Mouse (Mus musculus): ENCODE results near the gene Pced1b. TPM values are rescaled to one million over a fixed set of nuclear protein-coding genes. Genes with fewer than 3 reads are reported as not detected.
A peak's percentile ranks its signal among the peaks of the same experiment; 100 is the strongest.
"Not testable (repeated sequence)": the region's sequence is repeated elsewhere in the genome, so short reads cannot be mapped to it uniquely, and the experiment has no call there.

Gene Pced1b
- polyA plus RNA-seq, 1 experiment from 2014 or later = 3.6 TPM

DNA sequence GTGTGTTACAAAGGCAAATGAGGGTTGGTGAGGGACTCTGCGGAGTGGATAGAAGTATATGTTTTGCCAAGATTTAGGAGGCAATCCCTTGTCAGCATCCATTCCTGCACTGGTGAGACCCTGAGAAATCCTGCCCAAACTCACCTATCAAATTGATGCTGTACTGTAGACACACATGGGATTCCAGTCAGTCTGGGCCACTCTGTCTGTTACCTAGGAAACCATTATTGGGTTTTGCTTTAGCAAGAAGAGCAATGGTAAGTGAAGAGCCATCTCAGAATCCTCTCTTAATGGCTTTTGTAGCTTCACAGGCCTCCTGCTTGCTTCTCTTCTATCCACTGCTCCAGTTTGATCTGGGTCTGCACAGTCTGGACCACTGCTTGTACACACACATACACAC is 110.1 kb downstream of the Pced1b start:
- Histone ChIP-seq H3K36me3 (ENCODE audit: control insufficient read depth, insufficient read depth, low read length) (no peaks in the 10 kb centered on the region), H3K4me2 (ENCODE audit: low read depth, low read length) (no peak overlapping the region), H3K9ac (ENCODE audit: low read depth, low read length) (no peak overlapping the region), H3K27ac (replicated peaks; ENCODE audit: low read depth, low read length) (no peak overlapping the region), H3K27me3 (replicated peaks; ENCODE audit: control insufficient read depth, insufficient read depth, low read length) (no peaks in the 10 kb centered on the region), H3K4me1 (ENCODE audit: control insufficient read depth, insufficient read depth, low read length) (no peaks in the 10 kb centered on the region), H3K4me3 (ENCODE audit: low read depth, low read length) (no peak overlapping the region), H3K9me3 (ENCODE audit: control insufficient read depth, low read length) (no peaks in the 10 kb centered on the region)
- 100% methylated on average over 1 of the region's 1 CpGs for WGBS
- no peak for DNase-seq (ENCODE audit: low spot score)
- ATAC-seq (ENCODE audit: low read depth) = no peak

DNA sequence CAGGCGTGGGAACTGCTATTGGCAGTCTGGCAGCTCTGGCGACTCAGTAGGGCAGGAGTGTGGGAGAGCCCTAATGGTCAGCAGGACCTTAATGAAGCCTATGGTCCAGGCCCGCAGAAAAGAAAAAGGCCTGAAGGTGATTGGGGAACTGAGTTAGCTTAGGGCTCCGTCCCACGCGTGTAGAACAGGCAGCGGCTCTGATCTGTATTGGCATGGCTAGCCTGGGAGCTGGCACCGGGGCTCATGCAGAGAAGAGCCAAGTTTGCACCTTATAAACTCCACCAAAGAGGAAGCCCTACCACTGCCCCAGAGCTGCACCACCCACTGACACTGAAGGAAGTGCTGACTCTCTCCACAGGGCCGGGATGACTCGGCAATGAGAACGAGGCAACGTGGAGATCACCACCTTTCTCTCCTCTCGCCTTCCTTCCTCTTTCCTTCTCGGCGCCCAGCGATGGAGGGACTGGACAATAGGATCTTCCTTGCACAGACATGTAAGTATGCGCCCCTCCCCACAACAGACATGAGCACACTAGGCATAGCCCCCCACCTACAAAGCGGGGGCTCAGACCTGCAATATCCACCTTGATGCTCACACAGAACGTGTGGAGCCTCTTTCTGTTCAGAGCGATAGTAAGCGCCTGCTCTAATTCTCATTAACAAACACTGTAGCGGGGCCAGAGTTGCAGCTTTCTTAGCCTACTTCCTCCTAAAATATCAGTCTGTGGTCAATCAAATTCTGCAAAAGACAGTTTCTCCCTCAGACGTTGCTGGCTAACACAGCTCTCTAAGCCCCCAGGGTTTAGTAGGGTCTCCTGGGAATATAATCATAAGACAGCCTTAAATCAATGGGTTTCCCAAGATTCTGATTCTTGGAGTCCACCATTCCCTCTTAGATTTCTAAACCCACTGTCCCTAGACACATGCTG is 114.2 kb downstream of the Pced1b start:
- Histone ChIP-seq H3K36me3 (ENCODE audit: control insufficient read depth, insufficient read depth, low read length) (no peaks in the 10 kb centered on the region), H3K27me3 (replicated peaks; ENCODE audit: control insufficient read depth, insufficient read depth, low read length) (no peaks in the 10 kb centered on the region), H3K4me1 (ENCODE audit: control insufficient read depth, insufficient read depth, low read length) (no peaks in the 10 kb centered on the region), H3K4me2 (ENCODE audit: low read depth, low read length) (no peak overlapping the region), H3K9me3 (ENCODE audit: control insufficient read depth, low read length) (no peaks in the 10 kb centered on the region), H3K9ac (ENCODE audit: low read depth, low read length) (no peak overlapping the region), H3K27ac (replicated peaks; ENCODE audit: low read depth, low read length) (no peak overlapping the region), H3K4me3 (ENCODE audit: low read depth, low read length) (no peak overlapping the region)
- ATAC-seq (ENCODE audit: low read depth) (no peak), DNase-seq (ENCODE audit: low spot score) (no peak)
- 85% methylated on average over 23 of the region's 23 CpGs for WGBS

DNA sequence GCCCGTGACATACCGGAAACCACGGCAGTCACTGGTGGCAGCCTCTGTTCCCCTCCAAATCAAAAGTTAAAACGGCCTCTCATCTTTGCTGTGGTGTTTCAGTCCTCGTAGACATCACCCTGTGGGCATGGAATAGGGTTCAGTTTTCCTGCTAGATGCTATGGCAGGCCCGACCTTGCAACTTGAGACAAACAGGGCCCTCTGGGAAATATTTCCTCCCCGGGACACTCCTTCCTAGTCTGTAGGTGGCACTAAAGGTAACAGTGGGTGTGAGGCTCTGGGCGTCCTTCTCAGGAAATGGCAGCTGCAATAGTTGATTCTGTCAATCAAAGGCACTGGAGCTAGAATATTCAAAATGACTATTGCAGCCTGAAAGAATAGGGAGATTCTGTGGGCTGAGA is 114.9 kb downstream of the Pced1b start:
- WGBS = 45% methylated on average over 8 of the region's 8 CpGs
- no peak overlapping the region for H3K4me3 ChIP-seq (ENCODE audit: low read depth, low read length)
- DNase-seq (ENCODE audit: low spot score) = peak; percentile 48
- no peak for ATAC-seq (ENCODE audit: low read depth)
- no peaks in the 10 kb centered on the region for H3K9me3 ChIP-seq (ENCODE audit: control insufficient read depth, low read length)
- no peaks in the 10 kb centered on the region for H3K36me3 ChIP-seq (ENCODE audit: control insufficient read depth, insufficient read depth, low read length)
- no peak overlapping the region for H3K9ac ChIP-seq (ENCODE audit: low read depth, low read length)
- no peak overlapping the region for H3K4me2 ChIP-seq (ENCODE audit: low read depth, low read length)
- no peaks in the 10 kb centered on the region for H3K27me3 ChIP-seq (replicated peaks; ENCODE audit: control insufficient read depth, insufficient read depth, low read length)
- no peak overlapping the region for H3K27ac ChIP-seq (replicated peaks; ENCODE audit: low read depth, low read length)
- no peaks in the 10 kb centered on the region for H3K4me1 ChIP-seq (ENCODE audit: control insufficient read depth, insufficient read depth, low read length)

DNA sequence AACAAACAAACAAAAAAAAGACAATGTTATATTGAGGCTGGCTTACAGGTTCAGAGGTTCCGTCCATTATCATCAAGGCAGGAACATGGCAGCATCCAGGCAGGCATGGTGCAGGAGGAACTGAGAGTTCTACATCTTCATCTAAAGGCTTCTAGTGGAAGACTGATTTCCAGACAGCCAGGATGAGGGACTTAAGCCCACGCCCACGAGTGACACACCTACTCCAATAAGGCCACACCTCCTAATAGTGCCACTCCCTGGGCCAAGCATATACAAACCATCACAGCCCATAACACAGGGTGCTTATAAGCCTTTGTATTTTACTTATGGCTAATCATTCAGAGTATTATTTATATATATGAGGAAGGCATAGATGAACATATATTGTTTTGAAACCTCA is 117.4 kb downstream of the Pced1b start:
- H3K4me1 ChIP-seq (ENCODE audit: control insufficient read depth, insufficient read depth, low read length); H3K4me2 ChIP-seq (ENCODE audit: low read depth, low read length); H3K9me3 ChIP-seq (ENCODE audit: control insufficient read depth, low read length); H3K4me3 ChIP-seq (ENCODE audit: low read depth, low read length); H3K36me3 ChIP-seq (ENCODE audit: control insufficient read depth, insufficient read depth, low read length); H3K27me3 ChIP-seq (replicated peaks; ENCODE audit: control insufficient read depth, insufficient read depth, low read length); ATAC-seq (ENCODE audit: low read depth); H3K27ac ChIP-seq (replicated peaks; ENCODE audit: low read depth, low read length); H3K9ac ChIP-seq (ENCODE audit: low read depth, low read length); DNase-seq (ENCODE audit: low spot score): not testable (repeated sequence)
- WGBS = 87% methylated on average over 3 of the region's 3 CpGs

DNA sequence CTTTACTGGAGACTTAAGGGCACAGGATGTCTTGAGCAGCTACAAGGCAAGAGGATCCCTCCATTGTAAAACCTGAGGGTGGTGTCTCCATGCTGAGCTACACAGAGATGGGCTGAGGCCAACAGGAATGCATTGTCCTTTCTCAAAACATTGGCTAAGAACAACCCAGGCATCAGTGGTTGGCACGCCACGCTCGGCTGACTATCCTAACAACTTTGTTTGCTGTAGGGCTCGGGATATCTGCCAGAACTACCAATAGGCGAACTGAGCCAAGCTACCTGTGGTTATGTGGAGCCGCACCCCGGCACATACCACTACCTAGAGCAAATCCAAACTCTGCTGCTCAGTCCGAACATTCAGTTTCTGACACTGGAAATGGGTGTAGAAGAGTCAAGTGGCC is 118.1 kb downstream of the Pced1b start:
- Histone ChIP-seq H3K4me1 (ENCODE audit: control insufficient read depth, insufficient read depth, low read length) (no peaks in the 10 kb centered on the region), H3K27ac (replicated peaks; ENCODE audit: low read depth, low read length) (no peak overlapping the region), H3K27me3 (replicated peaks; ENCODE audit: control insufficient read depth, insufficient read depth, low read length) (no peaks in the 10 kb centered on the region), H3K9me3 (ENCODE audit: control insufficient read depth, low read length) (no peaks in the 10 kb centered on the region), H3K36me3 (ENCODE audit: control insufficient read depth, insufficient read depth, low read length) (no peaks in the 10 kb centered on the region), H3K9ac (ENCODE audit: low read depth, low read length) (no peak overlapping the region), H3K4me3 (ENCODE audit: low read depth, low read length) (no peak overlapping the region), H3K4me2 (ENCODE audit: low read depth, low read length) (no peak overlapping the region)
- ATAC-seq (ENCODE audit: low read depth) (no peak), DNase-seq (ENCODE audit: low spot score) (peak; percentile 14)
- WGBS = 92% methylated on average over 8 of the region's 8 CpGs

DNA sequence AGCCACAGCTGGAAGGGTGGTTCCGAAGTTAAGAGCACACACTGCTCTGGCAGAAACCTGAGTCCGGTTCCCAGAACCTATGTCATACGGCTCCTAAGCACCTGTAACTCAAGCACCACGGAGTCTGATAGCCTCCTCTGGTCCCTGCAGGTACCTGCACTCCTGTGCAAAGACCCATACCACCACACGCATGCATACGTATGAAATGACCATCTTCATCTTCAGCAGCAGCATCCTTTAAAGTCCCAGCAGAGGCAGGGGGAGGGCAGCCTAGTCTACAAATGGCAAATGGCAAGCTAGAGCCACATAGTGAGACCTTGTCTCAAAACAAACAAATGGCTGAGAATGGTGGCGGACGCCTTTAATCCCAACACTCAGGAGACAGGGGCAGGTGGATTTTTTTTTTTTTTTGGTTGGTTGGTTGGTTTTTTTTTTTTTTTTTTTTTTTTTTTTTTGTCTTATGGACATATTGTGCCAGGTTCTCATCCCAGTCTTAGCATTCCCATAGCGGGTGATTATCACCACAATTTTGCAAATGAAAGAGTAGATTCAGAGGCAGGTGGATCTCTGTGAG is 121.2 kb downstream of the Pced1b start:
- Histone ChIP-seq H3K4me1 (ENCODE audit: control insufficient read depth, insufficient read depth, low read length) (no peaks in the 10 kb centered on the region), H3K36me3 (ENCODE audit: control insufficient read depth, insufficient read depth, low read length) (no peaks in the 10 kb centered on the region), H3K4me2 (ENCODE audit: low read depth, low read length) (no peak overlapping the region), H3K27me3 (replicated peaks; ENCODE audit: control insufficient read depth, insufficient read depth, low read length) (no peaks in the 10 kb centered on the region), H3K9me3 (ENCODE audit: control insufficient read depth, low read length) (no peaks in the 10 kb centered on the region), H3K4me3 (ENCODE audit: low read depth, low read length) (no peak overlapping the region), H3K9ac (ENCODE audit: low read depth, low read length) (no peak overlapping the region), H3K27ac (replicated peaks; ENCODE audit: low read depth, low read length) (no peak overlapping the region)
- no peak for ATAC-seq (ENCODE audit: low read depth)
- 86% methylated on average over 9 of the region's 9 CpGs for WGBS
- no peak for DNase-seq (ENCODE audit: low spot score)

DNA sequence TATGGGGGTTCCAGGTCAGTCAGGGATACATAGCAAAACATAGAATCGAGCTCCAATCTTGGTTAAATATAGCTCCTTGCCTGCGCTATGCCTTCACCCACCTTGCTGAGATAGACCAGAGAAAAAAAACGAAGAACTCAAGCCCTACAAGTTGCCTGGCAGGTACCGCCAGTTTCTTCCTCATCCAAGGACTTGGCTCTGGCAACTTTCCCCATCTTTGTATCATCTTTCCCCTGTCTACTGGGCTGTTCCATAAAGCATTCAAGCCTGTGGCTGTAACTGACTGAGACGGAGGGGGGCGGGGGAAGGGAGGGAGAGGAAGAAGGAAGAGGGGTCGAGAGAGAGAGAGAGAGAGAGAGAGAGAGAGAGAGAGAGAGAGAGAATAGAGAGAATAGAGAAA is 121.7 kb downstream of the Pced1b start:
- DNase-seq (ENCODE audit: low spot score) (peak; percentile 62), ATAC-seq (ENCODE audit: low read depth) (peak; percentile 33; the same call in 1 of the 2 replicates)
- no peak overlapping the region for H3K4me2 ChIP-seq (ENCODE audit: low read depth, low read length)
- H3K9ac ChIP-seq (ENCODE audit: low read depth, low read length) = no peak overlapping the region
- no peaks in the 10 kb centered on the region for H3K27me3 ChIP-seq (replicated peaks; ENCODE audit: control insufficient read depth, insufficient read depth, low read length)
- no peaks in the 10 kb centered on the region for H3K36me3 ChIP-seq (ENCODE audit: control insufficient read depth, insufficient read depth, low read length)
- no peaks in the 10 kb centered on the region for H3K9me3 ChIP-seq (ENCODE audit: control insufficient read depth, low read length)
- no peak overlapping the region for H3K4me3 ChIP-seq (ENCODE audit: low read depth, low read length)
- WGBS = 74% methylated on average over 7 of the region's 7 CpGs
- H3K4me1 ChIP-seq (ENCODE audit: control insufficient read depth, insufficient read depth, low read length) = no peaks in the 10 kb centered on the region; the same call in 1 of the 2 replicates
- no peak overlapping the region for H3K27ac ChIP-seq (replicated peaks; ENCODE audit: low read depth, low read length)

DNA sequence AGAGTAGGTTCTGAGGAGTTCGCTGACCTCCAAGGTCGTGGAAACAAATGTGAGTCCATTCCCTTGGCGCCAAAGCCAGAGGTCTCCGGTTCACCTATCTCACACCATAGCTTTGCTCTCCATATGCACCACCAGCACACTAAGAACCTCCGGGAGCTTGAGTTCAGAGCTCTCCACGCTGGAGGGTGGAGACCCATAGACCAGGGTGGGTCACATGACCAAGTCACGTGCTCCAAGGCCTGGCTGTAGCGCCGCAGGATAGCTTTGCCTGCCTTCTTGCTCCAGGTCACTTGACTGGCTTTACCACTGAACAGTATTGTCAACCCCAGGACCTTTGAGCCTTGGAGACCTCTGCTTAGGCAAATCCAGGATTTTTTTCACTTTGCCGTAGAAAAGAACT is 122.2 kb downstream of the Pced1b start:
- Histone ChIP-seq H3K4me3 (ENCODE audit: low read depth, low read length) (no peak overlapping the region), H3K9ac (ENCODE audit: low read depth, low read length) (no peak overlapping the region), H3K36me3 (ENCODE audit: control insufficient read depth, insufficient read depth, low read length) (no peaks in the 10 kb centered on the region), H3K4me1 (ENCODE audit: control insufficient read depth, insufficient read depth, low read length) (peaks cover 2% of the 10 kb centered on the region; the same call in 1 of the 2 replicates), H3K27ac (replicated peaks; ENCODE audit: low read depth, low read length) (no peak overlapping the region), H3K27me3 (replicated peaks; ENCODE audit: control insufficient read depth, insufficient read depth, low read length) (no peaks in the 10 kb centered on the region), H3K9me3 (ENCODE audit: control insufficient read depth, low read length) (no peaks in the 10 kb centered on the region), H3K4me2 (ENCODE audit: low read depth, low read length) (no peak overlapping the region)
- 90% methylated on average over 10 of the region's 10 CpGs for WGBS
- DNase-seq (ENCODE audit: low spot score) (no peak), ATAC-seq (ENCODE audit: low read depth) (no peak)

Data from embryonic facial prominence, embryonic 14.5 days (tissue).